Mouse (Mus musculus) midbrain, embryonic 11.5 days (tissue): ENCODE data around the gene Ank3. TPM values are rescaled to one million over a fixed set of nuclear protein-coding genes. Genes with fewer than 3 reads are reported as not detected.

Experiments
- ATAC-seq: fragments of 200-750 bp; cut with Nextera tagmentation; 2 replicates; pipeline ENCODE4 v1.8.0; 2017; ENCODE audit warnings: moderate TSS enrichment, moderate library complexity; ENCODE audit not compliant: low FRiP score
- DNase-seq: peaks from one replicate; pipeline ENCODE4 v3.0.0; 2015; ENCODE audit warnings: low spot score; ENCODE audit errors: missing footprints
- H3K27ac ChIP-seq: fragments of 300-500 bp; sonication (generic); 2 replicates; pipeline ENCODE4 v1.5.1; 2014; ENCODE audit warnings: low read depth, low read length
- H3K27me3 ChIP-seq: fragments of 300-500 bp; sonication (generic); 2 replicates; pipeline ENCODE4 v1.6.1; 2014; ENCODE audit warnings: mild to moderate bottlenecking, low read length, moderate library complexity, mixed read lengths; ENCODE audit not compliant: control insufficient read depth, insufficient read depth
- H3K36me3 ChIP-seq: fragments of 300-500 bp; sonication (generic); 2 replicates; pipeline ENCODE4 v1.6.1; 2014; ENCODE audit warnings: mild to moderate bottlenecking, low read length, moderate library complexity, mixed read lengths; ENCODE audit not compliant: control insufficient read depth, insufficient read depth
- H3K4me1 ChIP-seq: fragments of 300-500 bp; sonication (generic); 2 replicates; pipeline ENCODE4 v1.6.1; 2014; ENCODE audit warnings: low read length; ENCODE audit not compliant: control insufficient read depth, insufficient read depth
- H3K4me2 ChIP-seq: fragments of 300-500 bp; sonication (generic); 2 replicates; pipeline ENCODE4 v1.6.1; 2014; ENCODE audit warnings: mild to moderate bottlenecking, moderate library complexity
- H3K4me3 ChIP-seq: fragments of 300-500 bp; sonication (generic); 2 replicates; pipeline ENCODE4 v1.5.1; 2014; ENCODE audit warnings: low read depth, low read length
- H3K9ac ChIP-seq: fragments of 300-500 bp; sonication (generic); 2 replicates; pipeline ENCODE4 v1.6.1; 2014; ENCODE audit warnings: low read length
- H3K9me3 ChIP-seq: fragments of 300-500 bp; sonication (generic); 2 replicates; pipeline ENCODE4 v1.6.1; 2016; ENCODE audit warnings: low read length; ENCODE audit not compliant: control insufficient read depth
- WGBS: fragments of 180-500 bp; shearing (Covaris S2); extraction: QIAGEN DNeasy Blood & Tissue Kit; methylation state at CpG from one replicate; pipeline ENCODE4 v1.1.7; 2014; 5-methylcytosine and 5-hydroxymethylcytosine counted together
- polyA plus RNA-seq: library from polyadenylated mRNA; unstranded; fragments of >200 nt; fragmentation: Nextera tagmentation; extraction: Ambion mirVana; gene quantifications from 2 replicates; pipeline ENCODE4 v1.2.1, GENCODE M21; 2014

Gene Ank3
- polyA plus RNA-seq, 1 experiment from 2014 or later: 58.8 TPM

GRCm38 (mm10) chr10:69917711-69918110, 519.1 kb downstream of the Ank3 start:
- peak; percentile 56 for DNase-seq
- no peaks in the 10 kb centered on the region for H3K27me3 ChIP-seq
- H3K4me1 ChIP-seq: no peaks in the 10 kb centered on the region
- H3K9me3 ChIP-seq: no peaks in the 10 kb centered on the region
- no peak for ATAC-seq
- H3K36me3 ChIP-seq: no peaks in the 10 kb centered on the region
- H3K4me3 ChIP-seq: no peak overlapping the region
- WGBS: 92% methylated on average over 5 of the region's 5 CpGs
- no peak overlapping the region for H3K4me2 ChIP-seq
- no peak overlapping the region for H3K9ac ChIP-seq
- H3K27ac ChIP-seq: no peak overlapping the region

GRCm38 (mm10) chr10:69918461-69919151, 520.0 kb downstream of the Ank3 start:
- Histone ChIP-seq H3K9ac (no peak overlapping the region), H3K9me3 (no peaks in the 10 kb centered on the region), H3K4me1 (peaks cover under 1% of the 10 kb centered on the region; the same call in 1 of the 2 replicates), H3K4me2 (no peak overlapping the region), H3K4me3 (no peak overlapping the region), H3K27me3 (no peaks in the 10 kb centered on the region), H3K36me3 (no peaks in the 10 kb centered on the region), H3K27ac (no peak overlapping the region)
- peak; percentile 74 for DNase-seq
- 98% methylated on average over 6 of the region's 6 CpGs for WGBS
- no peak for ATAC-seq

GRCm38 (mm10) chr10:69919152-69919492, 520.5 kb downstream of the Ank3 start:
- DNase-seq (no peak), ATAC-seq (no peak)
- no peaks in the 10 kb centered on the region for H3K27me3 ChIP-seq
- H3K9me3 ChIP-seq: no peaks in the 10 kb centered on the region
- no peak overlapping the region for H3K4me3 ChIP-seq
- H3K9ac ChIP-seq: no peak overlapping the region
- H3K4me2 ChIP-seq: no peak overlapping the region
- no peak overlapping the region for H3K27ac ChIP-seq
- H3K4me1 ChIP-seq: peaks cover 3% of the 10 kb centered on the region
- WGBS: 86% methylated on average over 5 of the region's 5 CpGs
- H3K36me3 ChIP-seq: no peaks in the 10 kb centered on the region

- H3K27me3 ChIP-seq: no peaks in the 10 kb centered on the region
- DNase-seq (peak; percentile 62), ATAC-seq (no peak)
- H3K27ac ChIP-seq: no peak overlapping the region
- peaks cover 6% of the 10 kb centered on the region for H3K4me1 ChIP-seq
- no peak overlapping the region for H3K4me3 ChIP-seq
- no peaks in the 10 kb centered on the region for H3K9me3 ChIP-seq
- 90% methylated on average over 7 of the region's 7 CpGs for WGBS
- no peak overlapping the region for H3K9ac ChIP-seq
- no peak overlapping the region for H3K4me2 ChIP-seq
- H3K36me3 ChIP-seq: no peaks in the 10 kb centered on the region
Measured at GRCm38 (mm10) chr10:69919746-69920145, 521.2 kb downstream of the Ank3 start.

GRCm38 (mm10) chr10:69922076-69922475, 523.5 kb downstream of the Ank3 start:
- Histone ChIP-seq H3K4me2 (no peak overlapping the region), H3K9me3 (no peaks in the 10 kb centered on the region), H3K4me3 (no peak overlapping the region), H3K27ac (no peak overlapping the region), H3K36me3 (no peaks in the 10 kb centered on the region), H3K27me3 (no peaks in the 10 kb centered on the region), H3K4me1 (peaks cover 15% of the 10 kb centered on the region), H3K9ac (no peak overlapping the region)
- ATAC-seq (no peak), DNase-seq (no peak)
- WGBS: 86% methylated on average over 5 of the region's 5 CpGs

- no peaks in the 10 kb centered on the region for H3K36me3 ChIP-seq
- ATAC-seq (no peak), DNase-seq (no peak)
- H3K27me3 ChIP-seq: no peaks in the 10 kb centered on the region
- H3K27ac ChIP-seq: no peak overlapping the region
- H3K4me1 ChIP-seq: peaks cover 17% of the 10 kb centered on the region
- 8% methylated on average over 8 of the region's 8 CpGs for WGBS
- H3K4me2 ChIP-seq: no peak overlapping the region
- H3K9me3 ChIP-seq: no peaks in the 10 kb centered on the region
- no peak overlapping the region for H3K9ac ChIP-seq
- no peak overlapping the region for H3K4me3 ChIP-seq
Measured at GRCm38 (mm10) chr10:69923801-69924200, 525.2 kb downstream of the Ank3 start.

- H3K27ac ChIP-seq: no peak overlapping the region
- peak overlapping the region; percentile 46 for H3K4me2 ChIP-seq
Measured at GRCm38 (mm10) chr10:69924321-69924720, 525.7 kb downstream of the Ank3 start.

GRCm38 (mm10) chr10:69924845-69925244, 526.3 kb downstream of the Ank3 start:
- H3K4me1 ChIP-seq: peaks cover 17% of the 10 kb centered on the region
- ATAC-seq (peak; percentile 23; the same call in 1 of the 2 replicates), DNase-seq (peak; percentile 89)
- H3K4me2 ChIP-seq: peak overlapping the region; percentile 46
- H3K27me3 ChIP-seq: no peaks in the 10 kb centered on the region
- no peak overlapping the region for H3K9ac ChIP-seq
- no peaks in the 10 kb centered on the region for H3K9me3 ChIP-seq
- no peaks in the 10 kb centered on the region for H3K36me3 ChIP-seq
- WGBS: 1% methylated on average over 14 of the region's 14 CpGs
- H3K27ac ChIP-seq: no peak overlapping the region
- H3K4me3 ChIP-seq: no peak overlapping the region

More at GRCm38 (mm10) chr10:69924321-69924720, 525.7 kb downstream of the Ank3 start:
- Histone ChIP-seq H3K9me3 (no peaks in the 10 kb centered on the region), H3K4me1 (peaks cover 17% of the 10 kb centered on the region), H3K4me3 (no peak overlapping the region), H3K36me3 (no peaks in the 10 kb centered on the region), H3K27me3 (no peaks in the 10 kb centered on the region), H3K9ac (no peak overlapping the region)
- ATAC-seq: peak; percentile 33; the same call in 1 of the 2 replicates
- WGBS: 2% methylated on average over 11 of the region's 11 CpGs
- DNase-seq: no peak

GRCm38 (mm10) chr10:69925285-69926157, 526.9 kb downstream of the Ank3 start:
- H3K9ac ChIP-seq: peak overlapping the region; percentile 21
- DNase-seq: peak; percentile 93
- peak; percentile 88 for ATAC-seq
- under 1% methylated on average over 19 of the region's 19 CpGs for WGBS
- peak overlapping the region; percentile 8; the same call in 1 of the 2 replicates for H3K27ac ChIP-seq
- no peaks in the 10 kb centered on the region for H3K27me3 ChIP-seq
- 0 out of 2 replicates have a peak, but pooled peaks cover under 1% of the 10 kb centered on the region for H3K36me3 ChIP-seq
- H3K4me2 ChIP-seq: peak overlapping the region; percentile 46
- peaks cover 17% of the 10 kb centered on the region for H3K4me1 ChIP-seq
- peak overlapping the region; percentile 28 for H3K4me3 ChIP-seq
- no peaks in the 10 kb centered on the region for H3K9me3 ChIP-seq
